Mouse (Mus musculus): ENCODE data around the gene Trpv2. TPM values are rescaled to one million over a fixed set of nuclear protein-coding genes. Genes with fewer than 3 reads are reported as not detected.
A peak's percentile ranks its signal among the peaks of the same experiment; 100 is the strongest.

The Trpv2 gene
- total RNA-seq, 2 experiments from 2014 or later: 16.6 to 18.7 TPM

GRCm38 (mm10) chr11:62555896-62556412, 18.3 kb upstream of the Trpv2 start:
- DNase-seq (ENCODE audit: low spot score in 2 of 2): no peak
- intact Hi-C loops (cut with DNase I): no loop called here

- no peak for DNase-seq (ENCODE audit: low spot score in 2 of 2)
- intact Hi-C loops (cut with DNase I): no loop called here
These were observed 17.1 kb upstream of the Trpv2 start for GRCm38 (mm10) chr11:62557205-62557604.

GRCm38 (mm10) chr11:62558152-62558551, 16.1 kb upstream of the Trpv2 start:
- intact Hi-C loops (cut with DNase I): no loop called here
- no peak for DNase-seq (ENCODE audit: low spot score in 2 of 2)

GRCm38 (mm10) chr11:62558961-62559646, 15.2 kb upstream of the Trpv2 start:
- no peak for DNase-seq (ENCODE audit: low spot score in 2 of 2)
- intact Hi-C loops (cut with DNase I): no loop called here

DNA sequence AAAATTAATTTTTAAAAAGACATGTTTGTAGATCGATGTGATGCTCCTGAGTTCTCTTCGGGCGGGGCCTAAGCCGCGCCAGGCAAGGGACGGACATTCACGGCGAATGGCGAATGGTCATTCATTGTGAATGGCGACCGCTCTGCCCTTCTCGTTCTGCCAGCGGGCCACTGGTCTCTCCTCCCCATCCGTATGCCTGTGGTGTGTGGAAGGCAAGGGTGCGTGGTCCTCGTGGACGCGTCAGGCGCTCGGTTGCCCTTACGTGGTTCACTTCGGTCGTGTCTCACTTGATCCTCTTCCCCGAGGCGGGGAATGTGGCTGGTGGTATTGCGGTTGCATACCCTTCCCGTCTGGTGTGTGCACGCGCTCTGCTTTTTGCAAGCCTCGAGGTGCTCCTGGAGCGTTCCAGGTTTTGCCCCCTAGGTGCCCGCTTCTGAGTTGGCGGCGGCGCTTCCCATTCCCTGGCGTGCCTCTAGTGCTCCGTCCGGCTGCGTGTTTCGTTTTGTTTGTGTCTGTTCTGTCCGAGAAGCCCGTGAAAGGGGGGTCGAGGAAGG, 13.7 kb upstream of the Trpv2 start:
- DNase-seq (ENCODE audit: low spot score in 2 of 2): no peak
- intact Hi-C loops (cut with DNase I): no loop called here

DNA sequence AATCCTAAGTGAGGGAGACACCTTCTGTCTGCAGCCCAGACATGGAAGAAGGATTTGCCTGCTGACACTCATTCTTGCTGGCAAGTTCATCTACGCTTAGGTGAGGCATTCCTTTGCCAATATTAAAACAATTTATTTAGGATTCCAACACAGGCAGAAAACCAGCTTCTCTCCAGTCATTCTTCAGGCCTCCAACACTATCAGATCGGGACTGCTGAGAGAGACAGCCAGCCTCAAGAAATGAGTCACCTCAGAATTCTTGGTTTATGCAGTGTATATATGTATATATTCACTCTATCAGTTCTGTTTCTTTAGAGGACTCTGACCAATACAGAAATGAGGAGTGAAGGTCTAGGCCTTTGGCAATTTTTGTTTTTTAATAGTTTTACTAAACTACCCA, 10.7 kb upstream of the Trpv2 start:
- intact Hi-C loops (cut with DNase I): no loop called here
- DNase-seq (ENCODE audit: low spot score in 2 of 2): no peak

GRCm38 (mm10) chr11:62565747-62566146, 8.5 kb upstream of the Trpv2 start:
- intact Hi-C loops (cut with DNase I): no loop called here
- no peak for DNase-seq (ENCODE audit: low spot score in 2 of 2)

DNA sequence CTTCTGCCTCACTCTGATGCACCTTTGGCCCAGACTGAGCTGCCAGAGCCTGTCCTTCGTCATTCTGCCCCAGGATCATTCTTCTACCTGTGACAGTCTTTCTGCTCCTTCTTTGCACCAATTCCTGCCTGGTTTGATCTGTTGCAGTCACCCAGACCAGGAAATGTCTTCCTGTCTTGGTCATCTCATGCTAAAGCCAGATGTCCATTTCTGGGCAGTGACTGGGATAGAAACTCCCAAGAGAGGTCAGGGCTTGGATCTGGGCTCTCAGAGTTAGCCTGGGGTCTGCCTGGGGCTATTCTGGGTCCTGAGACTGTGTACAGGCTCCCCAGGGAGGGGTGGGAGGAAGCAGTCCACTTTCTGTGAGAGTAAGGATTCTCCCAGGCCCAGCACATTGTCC, 8.1 kb upstream of the Trpv2 start:
- no peak for DNase-seq (ENCODE audit: low spot score in 2 of 2)
- intact Hi-C loops (cut with DNase I): no loop called here

DNA sequence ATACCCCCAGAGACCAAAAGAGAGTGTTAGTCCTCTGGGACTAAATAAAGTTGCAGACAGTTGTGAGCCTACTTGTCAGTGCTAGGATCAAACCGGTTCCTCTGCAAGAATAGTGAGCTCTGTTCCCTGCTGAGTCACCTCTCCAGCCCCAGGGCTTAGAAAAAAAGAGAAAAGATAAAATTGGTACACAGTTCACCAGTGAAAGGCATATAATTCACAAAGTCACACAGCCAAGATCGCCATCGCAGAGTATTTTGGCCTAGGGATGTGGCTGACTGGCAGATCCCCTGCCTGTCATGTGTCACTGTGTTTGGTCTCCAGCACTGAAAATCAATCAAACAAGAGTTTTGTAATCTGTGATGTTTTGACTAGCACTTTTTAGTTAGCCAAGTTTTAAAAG, 6.0 kb upstream of the Trpv2 start:
- intact Hi-C loops (cut with DNase I): no loop called here

DNA sequence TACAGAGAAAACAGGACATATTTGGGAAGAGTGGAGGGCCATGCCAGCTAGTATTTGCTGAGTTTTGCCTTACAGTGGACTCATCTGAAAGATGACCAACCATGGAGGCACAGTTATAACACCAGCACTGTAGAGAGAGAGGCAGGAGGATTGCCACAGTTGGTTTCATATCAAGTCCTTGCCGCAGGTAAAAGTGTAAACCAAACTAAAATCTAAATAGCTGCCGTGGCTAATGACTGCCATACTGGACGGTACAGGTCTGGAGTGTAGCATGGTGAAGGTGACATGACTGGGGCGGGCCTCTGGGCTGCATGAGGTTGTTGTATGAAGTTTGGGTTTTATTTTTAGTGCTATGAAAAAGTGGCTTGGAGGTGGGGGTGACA, 408 bp downstream of the Trpv2 start:
- intact Hi-C loops (cut with DNase I): loop anchor here (2.0 kb wide), 1 partner anchor 24 kb away; the partner anchor contains the start of gene Ubb
- DNase-seq (ENCODE audit: low spot score in 2 of 2): no peak

More for the DNA sequence above, 6.0 kb upstream of the Trpv2 start:
- DNase-seq (ENCODE audit: low spot score in 2 of 2): no peak

- intact Hi-C loops (cut with DNase I): loop anchor here (2.0 kb wide), 1 partner anchor 24 kb away; the partner anchor contains the start of gene Ubb
- DNase-seq (ENCODE audit: low spot score in 2 of 2): peak; percentile 88 to 89
These were observed 992 bp downstream of the Trpv2 start for GRCm38 (mm10) chr11:62575297-62575658.

DNA sequence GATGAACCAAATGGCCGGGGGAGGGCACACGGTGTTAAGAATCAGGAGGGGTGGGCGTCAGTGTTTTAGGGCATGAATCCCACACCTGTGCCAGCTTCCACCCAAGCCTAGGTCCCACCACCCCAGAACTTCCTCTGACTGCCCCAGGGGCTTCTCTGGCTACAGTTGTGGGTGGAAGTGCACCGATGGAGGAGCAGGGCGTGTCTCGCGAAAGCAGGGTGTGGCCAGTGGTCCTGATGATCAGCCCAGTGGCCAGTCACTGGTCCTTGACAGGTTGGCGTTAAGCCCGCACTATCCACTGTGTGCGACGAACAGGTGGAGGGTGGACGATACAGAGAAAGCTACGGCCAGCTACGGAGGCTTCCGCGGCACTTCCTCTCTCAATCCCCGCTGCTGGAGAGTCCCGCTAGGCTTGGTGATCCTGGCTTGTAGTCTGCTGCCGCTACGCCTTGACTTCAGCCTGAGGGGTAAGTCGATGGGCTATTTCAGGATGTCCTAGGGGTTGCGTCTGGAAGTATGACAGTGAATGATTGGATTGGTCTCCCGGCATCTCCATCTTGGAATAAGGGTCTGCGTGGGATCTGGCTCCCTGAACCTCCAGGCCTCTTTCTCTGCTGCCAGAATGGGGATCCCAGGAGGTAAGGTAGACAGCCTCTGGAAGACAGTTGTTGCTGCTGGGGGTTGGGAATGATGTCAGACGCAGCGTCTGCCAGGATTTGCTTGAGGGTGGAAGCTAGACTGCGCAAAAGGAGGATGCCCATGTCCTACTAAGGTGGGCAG, 1.6 kb downstream of the Trpv2 start:
- peak; percentile 65 to 81 for DNase-seq (ENCODE audit: low spot score in 2 of 2)
- intact Hi-C loops (cut with DNase I): loop anchor here (2.0 kb wide), 1 partner anchor 25 kb away; the partner anchor contains the start of gene Ubb

DNA sequence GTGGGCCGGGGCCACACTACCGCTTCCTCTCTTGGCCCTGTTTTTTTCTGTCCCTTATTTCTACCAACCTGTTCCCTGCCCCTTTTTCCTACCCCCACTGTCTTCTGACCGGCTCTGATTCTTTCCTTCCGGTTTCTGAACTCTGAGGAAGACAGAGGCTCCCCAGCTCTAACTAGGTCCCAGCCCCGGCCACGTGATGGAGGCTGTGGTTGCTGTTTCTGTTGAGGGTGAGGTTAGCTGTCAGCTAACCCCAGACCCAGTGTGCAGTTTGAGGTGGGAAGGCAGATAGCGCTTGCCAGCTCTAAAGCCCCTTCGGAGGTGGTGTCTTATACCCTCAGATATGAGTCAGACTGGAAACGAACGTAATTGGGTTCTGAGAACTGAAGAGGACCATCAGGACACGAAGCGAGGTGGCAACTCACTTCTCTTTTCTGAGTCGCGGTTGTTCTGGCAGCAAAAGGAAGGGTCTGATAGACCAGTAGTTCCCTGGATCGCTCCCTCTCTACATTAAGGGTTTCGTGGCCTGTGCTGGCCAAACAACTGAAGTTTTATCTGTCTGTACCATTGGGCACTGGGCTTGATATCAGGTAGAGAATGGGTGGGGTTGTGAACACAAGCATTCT, 2.4 kb downstream of the Trpv2 start:
- intact Hi-C loops (cut with DNase I): no loop called here
- peak; percentile 50 to 54 for DNase-seq (ENCODE audit: low spot score in 2 of 2)

- intact Hi-C loops (cut with DNase I): no loop called here
- no peak for DNase-seq (ENCODE audit: low spot score in 2 of 2)
These were observed 8.7 kb downstream of the Trpv2 start for GRCm38 (mm10) chr11:62583031-62583430.

DNA sequence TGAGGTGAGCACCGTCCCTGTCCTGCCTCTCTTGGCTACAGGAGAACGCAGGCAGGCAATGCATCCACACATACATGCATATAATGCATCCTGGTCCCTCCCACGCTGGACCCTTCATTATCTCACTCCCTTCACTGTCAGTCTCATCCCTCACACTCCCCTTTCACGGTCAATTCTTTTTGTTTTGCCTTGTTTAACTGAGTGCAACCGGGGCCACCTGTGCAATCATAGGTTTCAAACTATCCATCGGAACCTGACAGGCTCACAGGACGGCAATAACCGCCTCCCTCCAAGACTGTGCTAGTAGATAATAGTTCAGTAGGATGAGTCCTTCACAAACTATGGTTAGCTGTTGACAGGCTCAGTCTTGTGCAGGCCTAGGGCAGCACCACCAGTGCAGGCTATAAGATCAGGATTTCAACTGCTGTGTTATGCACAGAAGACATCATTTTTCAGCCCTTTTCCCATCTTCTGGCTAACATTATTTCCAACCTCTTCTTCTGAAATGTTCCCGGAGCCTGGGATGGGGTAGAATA, 10.5 kb downstream of the Trpv2 start:
- no peak for DNase-seq (ENCODE audit: low spot score in 2 of 2)
- intact Hi-C loops (cut with DNase I): no loop called here

- intact Hi-C loops (cut with DNase I): no loop called here
- no peak for DNase-seq (ENCODE audit: low spot score in 2 of 2)
These were observed 12.7 kb downstream of the Trpv2 start for GRCm38 (mm10) chr11:62587034-62587433.

DNA sequence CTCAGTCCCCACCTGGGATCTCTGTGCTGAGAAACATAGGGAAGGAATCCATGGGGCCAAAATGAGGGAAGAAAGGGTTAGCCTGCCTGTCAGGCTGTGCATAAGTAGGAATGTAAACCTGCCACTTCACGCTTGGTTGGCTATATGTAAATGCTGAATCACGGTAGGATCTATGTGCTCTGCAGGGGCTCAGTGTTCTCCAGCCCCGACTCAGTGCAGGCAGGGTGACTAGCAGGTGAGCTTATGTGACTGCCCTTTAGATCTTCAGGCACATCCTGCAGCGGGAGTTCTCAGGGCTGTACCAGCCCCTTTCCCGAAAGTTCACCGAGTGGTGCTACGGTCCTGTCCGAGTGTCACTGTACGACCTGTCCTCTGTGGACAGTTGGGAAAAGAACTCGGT, 15.1 kb downstream of the Trpv2 start:
- intact Hi-C loops (cut with DNase I): no loop called here
- no peak for DNase-seq (ENCODE audit: low spot score in 2 of 2)

DNA sequence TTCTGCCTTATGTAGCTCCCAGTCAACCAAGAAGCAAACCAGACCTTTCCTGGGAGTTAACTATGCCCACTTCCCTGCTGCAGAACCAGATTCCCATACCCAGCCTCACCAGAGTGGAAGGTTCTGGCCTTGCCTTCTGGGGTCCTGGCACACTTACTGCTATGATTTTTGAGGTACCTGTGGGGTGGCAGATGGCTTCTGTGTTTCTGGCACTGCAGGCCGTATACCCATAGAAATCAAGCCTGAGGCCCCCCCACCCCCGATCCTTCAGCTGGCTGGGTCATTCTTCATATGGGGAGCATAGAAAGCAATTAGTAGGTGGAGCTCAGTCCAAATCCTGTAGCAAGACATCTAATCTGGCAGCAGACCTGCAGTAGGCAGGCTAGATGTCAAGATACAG, 16.7 kb downstream of the Trpv2 start:
- intact Hi-C loops (cut with DNase I): no loop called here
- no peak for DNase-seq (ENCODE audit: low spot score in 2 of 2)

- DNase-seq (ENCODE audit: low spot score in 2 of 2): no peak
- intact Hi-C loops (cut with DNase I): no loop called here
These were observed 17.8 kb downstream of the Trpv2 start for GRCm38 (mm10) chr11:62591904-62592575.

Measured in left cerebral cortex, postnatal 25 days (tissue).